8 mouse cellular contexts compared by ENCODE assay signal in genomic region chr7:97424621-97425245, GRCm38 (mm10). TPM values are rescaled to one million over a fixed set of nuclear protein-coding genes. Genes with fewer than 3 reads are reported as not detected.
DNase-seq lines count a peak whose midpoint lies in the region; ATAC-seq and TF ChIP-seq lines count a peak whose summit lies in the region.

No protein-coding gene starts in this region.

- H3ac ChIP-seq in C2C12 (ENCODE audit: control insufficient read depth, insufficient read length, low read depth), result no peak overlapping the region

- ATAC-seq in erythroblast, adult 5-6 weeks (replicated peaks; ENCODE audit: low FRiP score, poor library complexity, severe bottlenecking), result peak; percentile 93
- ATAC-seq in heart, embryonic 12.5 days (ENCODE audit: insufficient number of reproducible peaks, low FRiP score), result peak; percentile 77
- ATAC-seq in liver, embryonic 12.5 days, result peak; percentile 66

- 8% methylated on average over 12 of the region's 12 CpGs for WGBS in heart, embryonic 12.5 days
- WGBS in liver, embryonic 12.5 days (ENCODE audit: insufficient replicate concordance), result 7% methylated on average over 12 of the region's 12 CpGs

- no peak overlapping the region for H3K27ac ChIP-seq in heart, embryonic 12.5 days (ENCODE audit: poor library complexity, severe bottlenecking)
- no peak overlapping the region for H3K27ac ChIP-seq in liver, embryonic 12.5 days

- H3K4me1 ChIP-seq in heart, embryonic 12.5 days (replicated peaks), result peaks cover 6% of the 10 kb centered on the region
- H3K4me1 ChIP-seq in liver, embryonic 12.5 days, result peaks cover 9% of the 10 kb centered on the region; the same call in 1 of the 2 replicates

- no peaks in the 10 kb centered on the region for H3K9me3 ChIP-seq in heart, embryonic 12.5 days (replicated peaks)
- no peaks in the 10 kb centered on the region for H3K9me3 ChIP-seq in liver, embryonic 12.5 days (replicated peaks)

- H3K27me3 ChIP-seq in C2C12 (ENCODE audit: control insufficient read depth, insufficient read depth, insufficient read length), result no peaks in the 10 kb centered on the region
- no peaks in the 10 kb centered on the region for H3K27me3 ChIP-seq in heart, embryonic 12.5 days (replicated peaks)
- H3K27me3 ChIP-seq in liver, embryonic 12.5 days (replicated peaks), result no peaks in the 10 kb centered on the region
- no peaks in the 10 kb centered on the region for H3K27me3 ChIP-seq in splenic B cell, adult 2 months (ENCODE audit: control insufficient read depth, insufficient read depth, low read length, poor library complexity, severe bottlenecking)

- peak; percentile 90 for DNase-seq in brain, adult 2 months (ENCODE audit: low read depth, low spot score)
- peak; percentile 96 for DNase-seq in kidney, postnatal 10 days
- peak; percentile 67 to 82 for DNase-seq in natural killer cell, adult 2 months (ENCODE audit: low spot score in 2 of 2)
- DNase-seq in splenic B cell, adult 2 months (ENCODE audit: low read depth, low spot score), result peak; percentile 91

- H3K79me3 ChIP-seq in C2C12 (ENCODE audit: low read depth), result no peaks in the 10 kb centered on the region

- no peak overlapping the region for H3K9ac ChIP-seq in heart, embryonic 12.5 days
- H3K9ac ChIP-seq in liver, embryonic 12.5 days, result no peak overlapping the region

- H3K4me2 ChIP-seq in heart, embryonic 12.5 days, result no peak overlapping the region
- no peak overlapping the region for H3K4me2 ChIP-seq in liver, embryonic 12.5 days

- H3K4me3 ChIP-seq in C2C12 (ENCODE audit: insufficient read depth, poor library complexity, severe bottlenecking), result no peak overlapping the region
- H3K4me3 ChIP-seq in heart, embryonic 12.5 days, result no peak overlapping the region
- no peak overlapping the region for H3K4me3 ChIP-seq in liver, embryonic 12.5 days

- no peaks in the 10 kb centered on the region for H3K36me3 ChIP-seq in C2C12 (ENCODE audit: control insufficient read depth, insufficient read depth)
- no peaks in the 10 kb centered on the region for H3K36me3 ChIP-seq in heart, embryonic 12.5 days
- no peaks in the 10 kb centered on the region for H3K36me3 ChIP-seq in liver, embryonic 12.5 days
- H3K36me3 ChIP-seq in splenic B cell, adult 2 months (ENCODE audit: control insufficient read depth, insufficient read depth, low read length, poor library complexity, severe bottlenecking), result no peaks in the 10 kb centered on the region

- TF ChIP-seq CTCF in C2C12 (IDR thresholded peaks at IDR 0.05; ENCODE audit: control insufficient read depth, insufficient read depth, insufficient read length), result peak; percentile 69

- no peaks in the 10 kb centered on the region for H3K79me2 ChIP-seq in C2C12 (ENCODE audit: control insufficient read depth, insufficient read depth)

TF ChIP-seq in C2C12, 6 proteins besides CTCF, POLR2A, EP300 and RAD21:
- TF ChIP-seq MAX (IDR thresholded peaks at IDR 0.05) (no peak), FOSL1 (IDR thresholded peaks at IDR 0.05; ENCODE audit: insufficient read depth, low read length, poor library complexity, severe bottlenecking) (no peak), CEBPB (IDR thresholded peaks at IDR 0.05; ENCODE audit: low read depth) (no peak), MYOD1 (IDR thresholded peaks at IDR 0.05; ENCODE audit: control insufficient read depth, insufficient read length, low read depth) (no peak), MYOG (IDR thresholded peaks at IDR 0.05; ENCODE audit: control insufficient read depth, extremely low read depth, insufficient read length) (no peak), USF1 (IDR thresholded peaks at IDR 0.05; ENCODE audit: low read depth) (no peak)

RNA-seq across cellular contexts. Expression of gene Thrsp, which starts 7.2 kb away (rescaled TPM):
- not detected for polyA plus RNA-seq in C2C12 (2012; fragmentation: generic; extraction: Trizol)
- not detected in 2 replicates for total RNA-seq in erythroblast, adult 5-6 weeks (2015; ENCODE audit: low replicate concordance)
- not detected in 2 replicates for total RNA-seq in erythroblast, adult 5-6 weeks (2017; ENCODE audit: low replicate concordance)
- polyA plus RNA-seq in heart, embryonic 12.5 days (2016; fragmentation: Nextera tagmentation; extraction: Ambion mirVana), result 0.34 and 0.63 TPM in 2 replicates
- 0.13 TPM in 1 of 2 replicates, not detected in the other for polyA plus RNA-seq in liver, embryonic 12.5 days (2016; fragmentation: Nextera tagmentation; extraction: Ambion mirVana)

RNA-seq across cellular contexts. Expression of gene Ndufc2, which starts 24.9 kb away (rescaled TPM):
- polyA plus RNA-seq in C2C12 (2012; fragmentation: generic; extraction: Trizol), result 209 TPM
- 53.5 and 57.6 TPM in 2 replicates for total RNA-seq in erythroblast, adult 5-6 weeks (2015; ENCODE audit: low replicate concordance)
- total RNA-seq in erythroblast, adult 5-6 weeks (2017; ENCODE audit: low replicate concordance), result 20.5 and 80.0 TPM in 2 replicates
- 580 TPM in 2 replicates for polyA plus RNA-seq in heart, embryonic 12.5 days (2016; fragmentation: Nextera tagmentation; extraction: Ambion mirVana)
- polyA plus RNA-seq in liver, embryonic 12.5 days (2016; fragmentation: Nextera tagmentation; extraction: Ambion mirVana), result 249 and 261 TPM in 2 replicates

RNA-seq across cellular contexts. Expression of gene Kctd14, which starts 26.4 kb away (rescaled TPM):
- polyA plus RNA-seq in C2C12 (2012; fragmentation: generic; extraction: Trizol), result not detected
- total RNA-seq in erythroblast, adult 5-6 weeks (2015; ENCODE audit: low replicate concordance), result 26.1 and 51.9 TPM in 2 replicates
- total RNA-seq in erythroblast, adult 5-6 weeks (2017; ENCODE audit: low replicate concordance), result 22.4 and 34.0 TPM in 2 replicates
- 0.24 and 0.96 TPM in 2 replicates for polyA plus RNA-seq in heart, embryonic 12.5 days (2016; fragmentation: Nextera tagmentation; extraction: Ambion mirVana)
- 9.8 and 9.9 TPM in 2 replicates for polyA plus RNA-seq in liver, embryonic 12.5 days (2016; fragmentation: Nextera tagmentation; extraction: Ambion mirVana)

RNA-seq across cellular contexts. Expression of gene Alg8, which starts 53.3 kb away (rescaled TPM):
- polyA plus RNA-seq in C2C12 (2012; fragmentation: generic; extraction: Trizol), result 22.3 TPM
- 9.4 and 25.7 TPM in 2 replicates for total RNA-seq in erythroblast, adult 5-6 weeks (2015; ENCODE audit: low replicate concordance)
- 2.9 and 10.2 TPM in 2 replicates for total RNA-seq in erythroblast, adult 5-6 weeks (2017; ENCODE audit: low replicate concordance)
- polyA plus RNA-seq in heart, embryonic 12.5 days (2016; fragmentation: Nextera tagmentation; extraction: Ambion mirVana), result 35.0 and 38.7 TPM in 2 replicates
- 48.7 and 50.5 TPM in 2 replicates for polyA plus RNA-seq in liver, embryonic 12.5 days (2016; fragmentation: Nextera tagmentation; extraction: Ambion mirVana)

RNA-seq across cellular contexts. Expression of gene Ints4, which starts 56.0 kb away (rescaled TPM):
- 24.2 TPM for polyA plus RNA-seq in C2C12 (2012; fragmentation: generic; extraction: Trizol)
- 30.9 and 39.2 TPM in 2 replicates for total RNA-seq in erythroblast, adult 5-6 weeks (2015; ENCODE audit: low replicate concordance)
- 11.2 and 19.9 TPM in 2 replicates for total RNA-seq in erythroblast, adult 5-6 weeks (2017; ENCODE audit: low replicate concordance)
- 31.1 and 32.8 TPM in 2 replicates for polyA plus RNA-seq in heart, embryonic 12.5 days (2016; fragmentation: Nextera tagmentation; extraction: Ambion mirVana)
- 32.2 and 33.4 TPM in 2 replicates for polyA plus RNA-seq in liver, embryonic 12.5 days (2016; fragmentation: Nextera tagmentation; extraction: Ambion mirVana)
